Mouse (Mus musculus) intestine, embryonic 16.5 days (tissue): ENCODE measurements at regions not wholly inside any gene's neighbourhood (a gene's known extent, or its start where the extent isn't known, plus 50 kb on each side); places are given as distances from the start of the nearest gene placed in this dataset.
"Not testable (repeated sequence)": the region's sequence is repeated elsewhere in the genome, so short reads cannot be mapped to it uniquely, and the experiment has no call there.

Source experiments
- ATAC-seq: fragments of 200-750 bp; cut with Nextera tagmentation; 2 replicates; pipeline ENCODE4 v1.8.0; 2017; ENCODE audit warnings: moderate TSS enrichment, moderate library complexity
- H3K27ac ChIP-seq: fragments of 300-500 bp; sonication (generic); 2 replicates; pipeline ENCODE4 v1.5.1; 2014; ENCODE audit warnings: mild to moderate bottlenecking, low read length
- H3K27me3 ChIP-seq: fragments of 300-500 bp; sonication (generic); replicated peaks from 2 replicates; pipeline ENCODE4 v1.6.1; 2014; ENCODE audit warnings: low read length, control low read depth, mixed read lengths; ENCODE audit not compliant: control insufficient read depth, insufficient read depth
- H3K36me3 ChIP-seq: fragments of 300-500 bp; sonication (generic); 2 replicates; pipeline ENCODE4 v1.6.1; 2014; ENCODE audit warnings: low read length, control low read depth; ENCODE audit not compliant: control insufficient read depth, insufficient read depth
- H3K4me1 ChIP-seq: fragments of 300-500 bp; sonication (generic); 2 replicates; pipeline ENCODE4 v1.6.1; 2014; ENCODE audit warnings: low read length, control low read depth, mixed read lengths; ENCODE audit not compliant: control insufficient read depth, insufficient read depth
- H3K4me2 ChIP-seq: fragments of 300-500 bp; sonication (generic); 2 replicates; pipeline ENCODE4 v1.6.1; 2014; ENCODE audit warnings: low read depth, low read length, control low read depth
- H3K4me3 ChIP-seq: fragments of 300-500 bp; sonication (generic); 2 replicates; pipeline ENCODE4 v1.5.1; 2014; ENCODE audit warnings: mild to moderate bottlenecking, low read length
- H3K9ac ChIP-seq: fragments of 300-500 bp; sonication (generic); 2 replicates; pipeline ENCODE4 v1.6.1; 2014; ENCODE audit warnings: low read depth, low read length
- H3K9me3 ChIP-seq: fragments of 300-500 bp; sonication (generic); 2 replicates; pipeline ENCODE4 v1.6.1; 2016; ENCODE audit warnings: low read length, control low read depth; ENCODE audit not compliant: control insufficient read depth
- WGBS: fragments of 180-500 bp; shearing (Covaris S2); extraction: QIAGEN DNeasy Blood & Tissue Kit; methylation state at CpG from one replicate; pipeline ENCODE4 v1.1.7; 2014; 5-methylcytosine and 5-hydroxymethylcytosine counted together

- Histone ChIP-seq H3K36me3 (no peaks in the 10 kb centered on the region), H3K27me3 (no peaks in the 10 kb centered on the region), H3K4me3 (no peak overlapping the region), H3K4me1 (no peaks in the 10 kb centered on the region), H3K9ac (no peak overlapping the region), H3K4me2 (no peak overlapping the region), H3K27ac (no peak overlapping the region), H3K9me3 (no peaks in the 10 kb centered on the region)
- 61% methylated on average over 7 of the region's 7 CpGs for WGBS
- ATAC-seq = no peak
Observed at GRCm38 (mm10) chr11:12589757-12590373, 125.1 kb upstream of the Cobl start.

DNA sequence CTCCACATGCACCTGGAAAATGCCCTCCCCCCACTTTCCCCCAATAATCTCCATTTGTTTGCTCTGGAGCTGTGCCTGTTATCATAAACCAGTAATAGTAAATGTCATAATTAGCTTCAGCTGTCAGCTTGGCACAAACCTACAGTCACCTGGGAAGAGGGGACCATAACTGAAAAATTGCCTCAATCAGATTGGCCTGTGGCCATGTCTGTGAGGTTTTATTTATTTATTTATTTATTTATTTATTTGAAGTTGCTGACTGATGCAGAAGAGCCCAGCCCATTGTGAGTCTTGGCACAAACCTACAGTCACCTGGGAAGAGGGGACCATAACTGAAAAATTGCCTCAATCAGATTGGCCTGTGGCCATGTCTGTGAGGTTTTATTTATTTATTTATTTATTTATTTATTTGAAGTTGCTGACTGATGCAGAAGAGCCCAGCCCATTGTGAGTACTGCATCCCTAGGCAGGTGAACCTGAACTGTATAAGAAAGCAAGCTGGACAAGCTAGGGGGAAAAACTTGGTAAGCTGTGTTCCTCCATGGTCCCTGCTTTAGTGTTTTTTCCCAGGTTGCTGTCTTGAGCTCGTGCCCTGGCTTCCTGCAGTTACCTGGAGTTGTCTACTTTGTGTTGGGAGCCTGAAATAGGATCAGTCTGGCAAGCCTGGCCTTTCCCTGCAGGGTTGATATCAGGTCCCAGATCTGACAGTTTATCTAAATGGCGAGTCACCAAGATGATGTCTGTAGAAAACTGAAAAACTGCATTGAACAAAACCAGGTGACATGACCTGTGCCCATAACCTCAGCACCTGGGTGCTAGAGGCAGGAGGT, 120.3 kb upstream of the Cobl start:
- H3K4me1 ChIP-seq, ATAC-seq, H3K9me3 ChIP-seq, H3K4me3 ChIP-seq, H3K9ac ChIP-seq, H3K4me2 ChIP-seq, H3K36me3 ChIP-seq, H3K27ac ChIP-seq, H3K27me3 ChIP-seq: not testable (repeated sequence)
- 63% methylated on average over 2 of the region's 2 CpGs for WGBS

- H3K9ac ChIP-seq = no peak overlapping the region
- no peaks in the 10 kb centered on the region for H3K27me3 ChIP-seq
- H3K9me3 ChIP-seq = no peaks in the 10 kb centered on the region
- H3K4me2 ChIP-seq = no peak overlapping the region
- no peak for ATAC-seq
- H3K36me3 ChIP-seq = no peaks in the 10 kb centered on the region
- no peaks in the 10 kb centered on the region for H3K4me1 ChIP-seq
- H3K27ac ChIP-seq = no peak overlapping the region
- no peak overlapping the region for H3K4me3 ChIP-seq
- WGBS = 32% methylated on average over 14 of the region's 14 CpGs
Observed at GRCm38 (mm10) chr11:12578999-12579576, 114.3 kb upstream of the Cobl start.

DNA sequence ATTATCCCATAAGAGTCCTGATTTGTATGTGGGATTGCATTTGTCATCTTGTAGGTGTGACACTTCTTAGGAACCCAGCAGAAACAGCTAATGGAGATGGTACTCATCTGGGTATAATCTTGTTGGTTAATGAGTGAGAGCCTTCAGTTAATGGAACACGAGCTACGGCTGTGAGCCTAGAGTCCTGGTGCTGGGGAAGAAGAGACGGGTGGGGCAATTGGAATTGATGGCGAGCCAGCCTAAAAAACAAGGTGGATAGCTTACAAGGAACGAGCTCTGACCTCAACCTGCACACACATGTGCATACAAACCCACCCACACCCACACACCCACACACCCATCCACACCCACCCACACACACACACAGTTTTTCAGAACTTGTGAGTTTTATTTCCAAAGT, 94.9 kb upstream of the Cobl start:
- Histone ChIP-seq H3K9me3 (no peaks in the 10 kb centered on the region), H3K4me1 (no peaks in the 10 kb centered on the region), H3K4me2 (no peak overlapping the region), H3K9ac (no peak overlapping the region), H3K27me3 (no peaks in the 10 kb centered on the region), H3K27ac (no peak overlapping the region), H3K4me3 (no peak overlapping the region), H3K36me3 (no peaks in the 10 kb centered on the region)
- no peak for ATAC-seq
- 69% methylated on average over 5 of the region's 5 CpGs for WGBS

GRCm38 (mm10) chr11:12558995-12559633, 94.4 kb upstream of the Cobl start:
- no peaks in the 10 kb centered on the region for H3K9me3 ChIP-seq
- H3K27ac ChIP-seq = no peak overlapping the region
- no peaks in the 10 kb centered on the region for H3K27me3 ChIP-seq
- no peak overlapping the region for H3K4me3 ChIP-seq
- WGBS = 22% methylated on average over 1 of the region's 1 CpGs
- ATAC-seq = peak; percentile 56; the same call in 1 of the 2 replicates
- H3K36me3 ChIP-seq = no peaks in the 10 kb centered on the region
- no peak overlapping the region for H3K4me2 ChIP-seq
- no peaks in the 10 kb centered on the region for H3K4me1 ChIP-seq
- H3K9ac ChIP-seq = no peak overlapping the region

DNA sequence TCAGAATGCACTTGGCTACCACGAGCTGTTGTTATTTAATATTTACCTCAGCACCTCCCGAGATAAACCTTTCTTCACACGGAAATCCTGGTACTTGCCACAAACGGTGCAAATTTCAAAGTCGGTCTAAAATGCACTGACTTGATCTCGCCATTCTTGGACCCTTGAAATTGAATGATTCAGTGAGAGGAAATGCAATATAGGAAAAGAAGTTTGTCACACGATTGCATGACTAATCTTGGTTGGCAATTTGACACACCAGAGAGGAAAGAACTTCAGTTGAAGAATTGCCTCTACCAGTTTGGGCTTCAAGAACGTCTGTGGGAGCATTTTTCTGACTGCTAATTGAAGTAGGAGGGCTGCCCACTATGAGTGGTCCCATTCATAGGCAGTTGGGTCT, 93.4 kb upstream of the Cobl start:
- WGBS = 78% methylated on average over 8 of the region's 8 CpGs
- Histone ChIP-seq H3K27ac (no peak overlapping the region), H3K4me3 (no peak overlapping the region), H3K36me3 (no peaks in the 10 kb centered on the region), H3K9ac (no peak overlapping the region), H3K4me2 (no peak overlapping the region), H3K4me1 (no peaks in the 10 kb centered on the region), H3K27me3 (no peaks in the 10 kb centered on the region), H3K9me3 (no peaks in the 10 kb centered on the region)
- ATAC-seq = no peak

DNA sequence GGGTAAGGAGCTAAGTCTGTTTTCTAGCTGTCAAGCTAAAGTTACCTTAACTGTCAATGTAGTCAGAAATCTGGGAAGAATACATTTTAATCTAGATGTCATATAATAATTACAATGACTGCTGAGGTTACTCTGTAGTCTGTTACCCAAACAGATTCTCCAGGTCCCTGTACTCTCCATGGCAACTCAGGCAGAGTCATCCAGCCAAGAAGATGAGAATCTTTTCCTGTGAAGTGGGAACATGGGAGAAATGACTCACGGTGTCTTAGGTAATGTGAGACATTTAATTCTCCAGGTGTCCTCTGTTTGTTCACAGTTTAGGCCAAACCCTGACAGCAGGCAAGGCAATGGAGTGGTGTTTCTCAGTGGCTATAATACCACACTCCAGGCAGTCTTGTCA, 81.0 kb upstream of the Cobl start:
- Histone ChIP-seq H3K4me2 (no peak overlapping the region), H3K9me3 (no peaks in the 10 kb centered on the region), H3K36me3 (no peaks in the 10 kb centered on the region), H3K27ac (no peak overlapping the region), H3K9ac (no peak overlapping the region), H3K27me3 (no peaks in the 10 kb centered on the region), H3K4me3 (no peak overlapping the region), H3K4me1 (no peaks in the 10 kb centered on the region)
- 79% methylated on average over 1 of the region's 1 CpGs for WGBS
- no peak for ATAC-seq

GRCm38 (mm10) chr11:12543042-12543441, 78.3 kb upstream of the Cobl start:
- 65% methylated on average over 1 of the region's 1 CpGs for WGBS
- Histone ChIP-seq H3K9ac (no peak overlapping the region), H3K27ac (no peak overlapping the region), H3K4me3 (no peak overlapping the region), H3K9me3 (no peaks in the 10 kb centered on the region), H3K4me2 (no peak overlapping the region), H3K36me3 (no peaks in the 10 kb centered on the region), H3K4me1 (no peaks in the 10 kb centered on the region), H3K27me3 (no peaks in the 10 kb centered on the region)
- ATAC-seq = no peak

GRCm38 (mm10) chr11:12540333-12540870, 75.6 kb upstream of the Cobl start:
- Histone ChIP-seq H3K4me3 (no peak overlapping the region), H3K4me1 (no peaks in the 10 kb centered on the region), H3K9me3 (no peaks in the 10 kb centered on the region), H3K36me3 (no peaks in the 10 kb centered on the region), H3K4me2 (no peak overlapping the region), H3K27me3 (no peaks in the 10 kb centered on the region), H3K9ac (no peak overlapping the region), H3K27ac (no peak overlapping the region)
- 56% methylated on average over 5 of the region's 5 CpGs for WGBS
- ATAC-seq = no peak
